Mouse (Mus musculus): ENCODE results near the gene Pnpla7. TPM values are rescaled to one million over a fixed set of nuclear protein-coding genes. Genes with fewer than 3 reads are reported as not detected.
"Not testable (repeated sequence)": the region's sequence is repeated elsewhere in the genome, so short reads cannot be mapped to it uniquely, and the experiment has no call there.

Pnpla7 gene
- polyA plus RNA-seq, 1 experiment: 71.4 TPM

GRCm38 (mm10) chr2:24962304-24963000, 13.4 kb upstream of the Pnpla7 start, which contains the start of gene Dph7:
TSS of gene Dph7 (plus strand) at chr2:24962400.
- Histone ChIP-seq H3K4me3 (replicated peaks; ENCODE audit: control insufficient read depth, low read depth, low read length) (peak within 1 kb of the TSS; percentile 87), H3K4me1 (ENCODE audit: control insufficient read depth, insufficient read depth, low read length) (no peaks in the 10 kb centered on the region), H3K27ac (ENCODE audit: control insufficient read depth, insufficient read depth, low read depth, low read length, poor library complexity) (0 out of 2 replicates have a peak within 1 kb of the TSS, but pooled peaks have one; percentile 0)
- TF ChIP-seq CTCF (IDR thresholded peaks at IDR 0.05; ENCODE audit: control insufficient read depth, insufficient read depth, low read length) (peak; percentile 93), POLR2A (IDR thresholded peaks at IDR 0.05; ENCODE audit: borderline replicate concordance, control insufficient read depth, low read depth, low read length) (peak; percentile 81; the same call in 1 of the 2 replicates)
- WGBS: under 1% methylated on average over 28 of the region's 28 CpGs

DNA sequence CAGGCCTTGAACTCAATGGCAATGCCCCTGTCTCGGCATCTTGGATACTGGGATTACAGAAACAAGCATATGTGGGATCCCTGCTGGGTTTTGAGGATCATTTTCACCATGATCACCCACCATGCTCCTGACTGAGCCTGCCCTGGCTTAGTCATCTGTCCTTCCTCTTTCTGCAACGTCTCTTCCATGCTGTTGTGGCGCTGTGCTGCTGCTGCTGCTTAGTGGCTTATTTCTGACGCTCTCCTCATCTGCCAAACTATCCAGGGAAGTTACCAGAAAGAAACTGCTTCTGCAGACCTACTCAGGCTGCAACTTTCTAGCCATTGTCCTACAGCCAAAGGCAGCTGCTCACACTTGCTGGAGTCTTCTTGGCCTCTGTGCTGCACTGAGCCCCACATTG, 5.4 kb upstream of the Pnpla7 start:
- WGBS: 40% methylated on average over 4 of the region's 4 CpGs

GRCm38 (mm10) chr2:24974452-24974851, 1.4 kb upstream of the Pnpla7 start:
- WGBS: 1% methylated on average over 17 of the region's 17 CpGs
- H3K4me3 ChIP-seq (replicated peaks; ENCODE audit: control insufficient read depth, low read depth, low read length): peak overlapping the region; percentile 76
- peak overlapping the region; percentile 91 for H3K27ac ChIP-seq (ENCODE audit: control insufficient read depth, insufficient read depth, low read depth, low read length, poor library complexity)
- H3K4me1 ChIP-seq (ENCODE audit: control insufficient read depth, insufficient read depth, low read length): not testable (repeated sequence)

More for the DNA sequence above, 5.4 kb upstream of the Pnpla7 start:
- Histone ChIP-seq H3K27ac (ENCODE audit: control insufficient read depth, insufficient read depth, low read depth, low read length, poor library complexity) (no peak overlapping the region), H3K4me1 (ENCODE audit: control insufficient read depth, insufficient read depth, low read length) (no peaks in the 10 kb centered on the region), H3K4me3 (replicated peaks; ENCODE audit: control insufficient read depth, low read depth, low read length) (no peak overlapping the region)
- no peak for TF ChIP-seq CTCF (IDR thresholded peaks at IDR 0.05; ENCODE audit: control insufficient read depth, insufficient read depth, low read length)
- no peak for TF ChIP-seq POLR2A (IDR thresholded peaks at IDR 0.05; ENCODE audit: borderline replicate concordance, control insufficient read depth, low read depth, low read length)

DNA sequence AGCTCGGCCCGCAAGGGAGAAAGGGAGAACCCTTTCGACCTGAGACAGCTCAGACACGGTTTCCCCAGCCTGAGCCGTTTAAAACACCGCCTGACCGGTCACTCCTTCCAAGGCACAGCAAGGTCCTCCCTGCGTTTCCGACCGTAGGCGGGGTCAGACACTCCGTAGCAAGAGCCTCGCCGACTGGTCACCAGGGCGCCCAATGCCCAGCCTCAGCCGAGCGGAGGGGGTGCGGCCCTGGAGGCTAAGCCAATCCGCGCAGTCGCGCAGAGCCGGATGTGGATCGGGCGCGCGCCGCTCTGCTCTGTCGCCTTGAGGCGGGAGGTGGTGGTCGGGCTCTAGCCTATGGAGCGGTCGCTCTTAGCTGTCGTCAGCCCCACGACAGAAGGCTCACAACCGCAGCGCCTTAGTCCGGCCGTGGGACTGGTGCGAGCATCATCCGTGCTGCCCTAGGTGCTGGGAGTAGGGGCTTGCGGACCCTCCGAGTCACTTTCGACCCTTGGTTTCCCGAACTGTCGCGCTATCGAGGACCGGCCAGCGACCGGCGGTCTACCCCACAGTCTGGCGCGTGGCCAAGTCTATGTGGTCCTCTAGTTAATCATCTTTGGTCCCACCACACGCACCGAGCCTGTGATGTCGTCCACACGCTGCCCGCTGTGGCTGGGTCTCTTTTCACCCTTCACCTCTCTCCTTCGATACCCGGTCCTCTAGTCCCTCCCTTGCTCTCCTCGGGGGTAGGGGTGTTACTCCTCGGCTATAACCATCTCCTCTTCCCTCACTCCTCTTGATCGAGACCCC, 728 bp upstream of the Pnpla7 start, which contains the start of gene Mrpl41:
Mrpl41 (minus strand) TSS at position 193 of the 798 bp plus-strand sequence.
- peak within 1 kb of the TSS; percentile 76 for H3K4me3 ChIP-seq (replicated peaks; ENCODE audit: control insufficient read depth, low read depth, low read length)
- peak within 1 kb of the TSS; percentile 91 for H3K27ac ChIP-seq (ENCODE audit: control insufficient read depth, insufficient read depth, low read depth, low read length, poor library complexity)
- no peak; the same call in 1 of the 2 replicates for TF ChIP-seq CTCF (IDR thresholded peaks at IDR 0.05; ENCODE audit: control insufficient read depth, insufficient read depth, low read length)
- TF ChIP-seq POLR2A (IDR thresholded peaks at IDR 0.05; ENCODE audit: borderline replicate concordance, control insufficient read depth, low read depth, low read length): peak; percentile 88
- no peaks in the 10 kb centered on the region for H3K4me1 ChIP-seq (ENCODE audit: control insufficient read depth, insufficient read depth, low read length)
- under 1% methylated on average over 64 of the region's 64 CpGs for WGBS

- peak overlapping the region; percentile 41 for H3K4me3 ChIP-seq (replicated peaks; ENCODE audit: control insufficient read depth, low read depth, low read length)
- TF ChIP-seq POLR2A (IDR thresholded peaks at IDR 0.05; ENCODE audit: borderline replicate concordance, control insufficient read depth, low read depth, low read length) (no peak; the same call in 1 of the 2 replicates), CTCF (IDR thresholded peaks at IDR 0.05; ENCODE audit: control insufficient read depth, insufficient read depth, low read length) (no peak)
- peak overlapping the region; percentile 13; the same call in 1 of the 2 replicates for H3K27ac ChIP-seq (ENCODE audit: control insufficient read depth, insufficient read depth, low read depth, low read length, poor library complexity)
- WGBS: 27% methylated on average over 5 of the region's 5 CpGs
- no peaks in the 10 kb centered on the region for H3K4me1 ChIP-seq (ENCODE audit: control insufficient read depth, insufficient read depth, low read length)
Measured at GRCm38 (mm10) chr2:24976960-24977359, 1.1 kb downstream of the Pnpla7 start.

DNA sequence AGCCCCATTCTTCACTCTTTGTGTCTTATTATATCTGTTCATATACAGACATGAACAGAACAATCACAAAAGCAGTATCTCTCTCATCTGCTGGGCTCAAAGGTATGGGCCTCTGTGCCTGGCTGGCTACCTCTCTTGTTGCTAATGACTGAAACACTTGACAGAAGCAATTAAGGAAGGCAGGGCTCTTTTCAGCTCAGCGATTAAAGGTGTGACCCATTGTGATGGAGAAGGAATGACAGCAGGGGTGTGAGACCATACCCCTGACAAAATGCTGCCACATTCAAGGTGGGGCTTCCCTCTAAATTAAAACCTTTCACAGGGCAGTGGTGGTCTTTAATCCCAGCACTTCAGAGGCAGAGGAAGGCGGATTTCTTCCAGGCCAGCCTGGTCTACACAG, 11.9 kb downstream of the Pnpla7 start:
- H3K4me3 ChIP-seq (replicated peaks; ENCODE audit: control insufficient read depth, low read depth, low read length): no peak overlapping the region
- no peaks in the 10 kb centered on the region for H3K4me1 ChIP-seq (ENCODE audit: control insufficient read depth, insufficient read depth, low read length)
- TF ChIP-seq CTCF (IDR thresholded peaks at IDR 0.05; ENCODE audit: control insufficient read depth, insufficient read depth, low read length) (no peak), POLR2A (IDR thresholded peaks at IDR 0.05; ENCODE audit: borderline replicate concordance, control insufficient read depth, low read depth, low read length) (no peak)
- no peak overlapping the region for H3K27ac ChIP-seq (ENCODE audit: control insufficient read depth, insufficient read depth, low read depth, low read length, poor library complexity)
- WGBS: 78% methylated on average over 2 of the region's 2 CpGs

- 92% methylated on average over 6 of the region's 6 CpGs for WGBS
- TF ChIP-seq POLR2A (IDR thresholded peaks at IDR 0.05; ENCODE audit: borderline replicate concordance, control insufficient read depth, low read depth, low read length) (no peak), CTCF (IDR thresholded peaks at IDR 0.05; ENCODE audit: control insufficient read depth, insufficient read depth, low read length) (no peak)
- H3K4me3 ChIP-seq (replicated peaks; ENCODE audit: control insufficient read depth, low read depth, low read length): no peak overlapping the region
- H3K27ac ChIP-seq (ENCODE audit: control insufficient read depth, insufficient read depth, low read depth, low read length, poor library complexity): no peak overlapping the region
- H3K4me1 ChIP-seq (ENCODE audit: control insufficient read depth, insufficient read depth, low read length): no peaks in the 10 kb centered on the region
Measured at GRCm38 (mm10) chr2:24995332-24995731, 19.5 kb downstream of the Pnpla7 start.

DNA sequence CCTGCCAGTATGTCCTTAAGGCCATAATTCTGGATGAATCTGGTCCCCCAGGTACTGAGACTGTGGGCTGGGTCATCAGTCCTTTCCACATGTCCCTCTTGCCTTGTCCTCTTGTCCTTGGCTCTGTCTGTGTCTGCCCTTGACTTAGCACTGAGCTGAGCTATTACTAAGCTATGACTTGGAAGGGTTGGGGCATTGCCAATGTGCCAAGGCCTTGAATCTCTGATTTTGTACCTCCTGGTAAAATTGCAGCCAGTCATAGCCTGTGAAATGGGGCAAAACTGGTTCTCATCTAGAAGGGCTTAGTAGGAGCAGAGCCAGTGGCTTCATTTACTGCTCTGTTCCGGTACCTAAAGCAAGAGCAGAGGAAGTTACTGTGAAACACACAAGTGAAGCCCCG, 20.6 kb downstream of the Pnpla7 start:
- Histone ChIP-seq H3K27ac (ENCODE audit: control insufficient read depth, insufficient read depth, low read depth, low read length, poor library complexity) (no peak overlapping the region), H3K4me1 (ENCODE audit: control insufficient read depth, insufficient read depth, low read length) (no peaks in the 10 kb centered on the region), H3K4me3 (replicated peaks; ENCODE audit: control insufficient read depth, low read depth, low read length) (no peak overlapping the region)
- 89% methylated on average over 2 of the region's 2 CpGs for WGBS
- TF ChIP-seq CTCF (IDR thresholded peaks at IDR 0.05; ENCODE audit: control insufficient read depth, insufficient read depth, low read length) (no peak), POLR2A (IDR thresholded peaks at IDR 0.05; ENCODE audit: borderline replicate concordance, control insufficient read depth, low read depth, low read length) (no peak)
